Mouse (Mus musculus) thymus, adult 2 months (tissue): ENCODE results near the gene Csta1.

Experiments
- CTCF ChIP-seq: fragments of 200-500 bp; IDR thresholded peaks from 2 replicates; pipeline ENCODE4 v1.5.1; 2012; ENCODE audit warnings: mild to moderate bottlenecking, control low read depth, low read length, moderate library complexity, borderline replicate concordance; ENCODE audit not compliant: control insufficient read depth, poor library complexity, insufficient read depth; ENCODE audit errors: extremely low read depth
- POLR2A ChIP-seq: fragments of 200-500 bp; IDR thresholded peaks from 2 replicates; pipeline ENCODE4 v1.6.1; 2012; ENCODE audit warnings: mild to moderate bottlenecking, low read length, control low read depth, moderate library complexity; ENCODE audit not compliant: control insufficient read depth, poor library complexity, insufficient read depth; ENCODE audit errors: extremely low read depth

GRCm38 (mm10) chr16:36072410-36073011 is 58.5 kb downstream of the Csta1 start:
- TF ChIP-seq CTCF (no peak), POLR2A (no peak)
